Mouse (Mus musculus) spleen, adult 12 weeks (tissue): Measurements from ENCODE around the gene Sema3c.

Experiments used
- DNase-seq: peaks from one replicate; pipeline ENCODE4 v3.0.0; 2022; ENCODE audit warnings: low spot score

The Sema3c gene

GRCm38 (mm10) chr5:17648865-17649542 is 74.9 kb downstream of the Sema3c start:
- DNase-seq, result no peak

DNA sequence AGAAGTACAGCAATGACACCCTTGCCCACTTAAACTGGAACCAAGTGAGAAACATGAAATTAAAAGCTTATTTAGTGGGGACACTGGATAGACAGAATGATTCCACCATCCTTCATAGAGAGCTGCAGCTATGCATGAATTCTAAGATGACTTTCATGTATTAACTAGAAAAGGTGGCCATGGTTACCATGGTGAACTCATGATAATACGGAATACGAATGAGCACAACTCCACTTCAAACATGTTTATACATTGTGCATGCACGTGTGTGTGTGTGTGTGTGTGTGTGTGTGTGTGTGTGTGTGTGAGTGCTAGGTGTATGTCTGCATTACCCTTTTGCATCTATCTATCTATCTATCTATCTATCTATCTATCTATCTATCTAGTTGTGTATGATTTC is 87.1 kb downstream of the Sema3c start:
- DNase-seq, result no peak

GRCm38 (mm10) chr5:17671356-17671755 is 97.3 kb downstream of the Sema3c start:
- no peak for DNase-seq

- DNase-seq, result no peak
These were observed 106.8 kb downstream of the Sema3c start for GRCm38 (mm10) chr5:17680862-17681261.

DNA sequence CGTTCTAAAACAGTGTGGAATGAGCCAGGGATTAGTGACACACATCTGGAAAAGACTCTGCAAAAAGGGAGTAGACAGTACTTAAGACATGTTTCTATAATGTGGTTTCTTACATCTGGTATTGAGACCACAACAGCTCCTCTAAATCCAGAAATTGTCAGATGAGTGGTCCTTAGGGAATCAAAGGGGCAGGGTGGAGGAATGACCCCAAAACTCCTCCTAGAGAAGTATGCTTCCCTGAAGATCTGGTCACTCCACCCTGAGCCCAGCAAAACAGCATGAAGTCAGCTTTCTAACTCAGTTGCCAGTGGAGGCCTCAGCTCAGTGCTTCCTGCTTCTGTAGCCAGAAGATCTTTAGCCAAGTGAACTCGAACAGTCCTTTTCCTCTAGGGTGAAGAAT is 115.0 kb downstream of the Sema3c start:
- DNase-seq, result no peak

- DNase-seq, result no peak
These were observed 115.5 kb downstream of the Sema3c start for GRCm38 (mm10) chr5:17689604-17690003.

DNA sequence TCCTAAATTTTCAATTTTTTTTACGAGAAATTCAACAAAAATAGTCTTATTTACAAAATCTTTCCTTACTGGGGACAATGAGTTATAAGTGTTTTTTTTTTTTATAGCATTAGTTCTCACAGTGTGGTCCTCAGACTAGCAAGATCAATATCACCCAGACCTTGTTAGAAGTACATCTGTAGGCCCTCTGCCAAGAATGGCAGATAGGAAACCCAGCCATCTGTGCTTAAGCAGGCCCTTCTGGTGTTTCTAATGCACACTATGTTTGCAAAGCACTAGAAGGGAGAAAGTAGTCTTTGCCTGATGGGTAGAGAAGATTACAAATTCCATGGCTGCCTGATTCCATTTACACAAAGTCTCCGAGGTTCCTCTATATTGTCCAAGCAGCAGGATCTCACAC is 121.3 kb downstream of the Sema3c start:
- no peak for DNase-seq

- no peak for DNase-seq
These were observed 124.8 kb downstream of the Sema3c start for GRCm38 (mm10) chr5:17698905-17699304.

DNA sequence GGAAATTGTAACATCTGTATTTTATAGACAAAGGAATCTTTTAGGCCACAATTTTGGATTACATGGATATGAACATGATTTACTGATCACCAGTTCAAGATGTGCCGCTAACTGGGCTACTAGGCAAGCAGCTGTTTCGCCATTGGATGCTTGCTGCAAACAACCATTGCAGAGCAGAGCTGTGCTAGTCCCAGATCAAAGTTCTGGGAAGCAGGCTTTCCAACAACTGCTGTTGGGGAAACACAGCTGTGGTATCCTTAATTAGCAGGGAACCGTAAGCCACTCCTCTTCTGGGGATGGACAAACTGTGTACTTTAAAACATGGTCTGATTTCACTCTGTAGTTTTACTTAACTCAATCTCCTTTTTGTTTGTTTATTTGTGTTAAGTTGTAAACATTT is 130.1 kb downstream of the Sema3c start:
- DNase-seq, result no peak

DNA sequence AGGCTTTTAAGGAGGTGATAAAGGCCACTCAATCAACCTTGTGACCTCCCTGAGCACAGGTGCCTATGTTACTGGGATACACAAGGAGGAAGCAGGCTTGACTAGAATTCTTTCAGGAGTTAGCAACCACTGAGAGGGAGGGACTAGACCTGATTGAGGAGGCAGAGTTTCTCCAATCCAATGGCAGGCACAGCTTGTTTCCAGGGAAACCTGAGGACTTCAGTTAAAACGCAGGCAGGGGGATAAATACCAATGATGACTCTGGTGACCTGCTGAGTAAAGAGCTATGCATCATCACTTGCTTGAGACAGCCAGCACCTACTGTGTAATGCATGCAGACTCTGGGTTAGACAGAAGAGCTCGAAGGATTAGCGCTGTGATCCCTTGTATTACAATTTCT is 133.0 kb downstream of the Sema3c start:
- no peak for DNase-seq

DNA sequence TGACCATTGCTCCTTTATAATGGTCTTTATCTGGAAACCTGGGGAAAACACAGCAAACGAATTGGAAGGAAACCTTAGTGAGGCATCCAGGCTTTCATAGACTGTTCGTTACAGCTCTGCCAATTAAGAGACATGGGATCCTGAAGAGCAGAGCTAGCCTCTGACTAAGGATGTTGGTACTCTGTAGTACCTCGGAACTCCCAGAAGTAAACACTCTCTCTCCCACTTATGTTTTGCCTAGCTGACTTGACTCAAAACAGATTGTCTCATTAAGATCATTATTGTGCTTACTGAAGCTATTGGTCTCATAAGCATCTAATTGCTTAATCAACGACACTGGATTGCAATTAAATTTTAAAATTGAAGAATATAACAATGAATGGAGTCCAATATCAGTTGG is 138.3 kb downstream of the Sema3c start:
- no peak for DNase-seq

- DNase-seq, result no peak
These were observed 141.1 kb downstream of the Sema3c start for GRCm38 (mm10) chr5:17715206-17715605.

DNA sequence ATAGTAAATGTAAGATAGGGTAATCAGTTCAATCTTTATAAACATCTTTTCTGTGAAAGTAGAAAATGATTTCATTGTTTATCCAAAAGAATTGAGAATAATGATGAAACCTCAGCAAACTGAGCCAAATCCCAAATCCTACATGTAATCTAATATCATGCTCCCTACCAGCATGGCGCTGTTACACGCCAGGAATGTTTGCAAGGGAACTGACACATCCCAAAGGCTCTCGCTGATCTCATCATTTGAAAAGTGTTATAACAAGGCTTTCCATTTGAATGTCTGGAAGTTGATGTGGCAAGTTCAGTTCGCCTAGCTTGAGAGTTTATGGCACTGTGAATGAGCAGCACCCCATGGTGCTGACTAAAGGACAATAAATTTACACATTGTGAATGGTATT is 145.9 kb downstream of the Sema3c start:
- DNase-seq, result no peak

DNA sequence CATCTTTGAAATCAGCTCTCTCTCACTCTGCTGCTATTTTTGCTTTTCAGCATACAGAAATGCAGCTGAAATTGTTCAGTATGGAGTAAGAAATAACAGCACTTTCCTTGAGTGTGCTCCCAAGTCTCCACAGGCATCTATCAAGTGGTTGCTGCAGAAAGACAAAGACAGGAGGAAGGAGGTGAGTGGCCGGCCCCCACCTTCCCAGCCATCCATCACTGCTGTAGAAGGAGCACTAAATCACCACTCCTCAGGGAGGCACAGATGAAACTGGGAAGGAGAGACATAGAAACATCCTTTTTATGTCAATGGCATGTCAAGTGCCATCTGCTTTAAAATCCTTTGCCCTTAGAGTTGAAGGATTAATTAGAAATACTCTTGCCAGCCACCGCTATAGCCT is 149.9 kb downstream of the Sema3c start:
- DNase-seq, result no peak

- no peak for DNase-seq
These were observed 154.0 kb downstream of the Sema3c start for GRCm38 (mm10) chr5:17728047-17728446.

- no peak for DNase-seq
These were observed 165.7 kb downstream of the Sema3c start for GRCm38 (mm10) chr5:17739805-17740204.

DNA sequence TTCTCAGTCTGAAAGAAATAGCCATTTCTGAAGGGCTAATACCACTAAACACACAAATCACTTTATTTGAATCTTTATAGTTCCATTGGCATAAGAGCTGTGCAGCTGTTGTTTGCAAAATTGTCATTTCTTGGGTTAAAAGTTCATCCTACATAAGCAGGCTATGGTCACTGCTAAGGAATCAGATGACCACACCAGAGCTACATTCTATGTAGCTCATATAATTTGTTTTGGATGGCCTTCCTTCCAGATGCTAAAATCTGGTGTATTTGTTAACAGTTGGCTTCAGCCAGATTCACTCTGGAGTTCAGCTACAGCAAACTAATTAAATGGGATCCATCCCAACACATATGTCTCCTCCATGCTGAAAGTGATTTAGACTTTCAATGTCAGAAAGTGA is 172.4 kb downstream of the Sema3c start:
- no peak for DNase-seq

GRCm38 (mm10) chr5:17747143-17747542 is 173.1 kb downstream of the Sema3c start:
- no peak for DNase-seq

DNA sequence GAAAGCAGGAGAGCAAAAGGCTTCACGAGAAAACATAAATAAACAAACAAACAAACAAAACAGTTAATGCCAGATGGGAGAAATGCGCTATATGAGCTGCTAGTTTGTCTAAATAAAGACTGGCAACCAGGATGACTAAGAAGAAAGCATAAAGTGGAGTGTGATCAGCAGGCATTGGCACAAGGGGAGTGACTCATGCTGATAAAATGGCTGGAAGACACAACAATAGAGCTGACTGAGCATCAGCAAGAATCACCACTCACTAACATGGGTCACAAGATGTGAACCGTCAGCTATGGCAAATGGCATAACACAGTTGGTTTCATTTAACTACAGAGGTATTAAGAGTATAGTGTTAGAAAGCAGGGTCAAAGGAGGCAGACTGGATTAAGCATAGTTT is 174.2 kb downstream of the Sema3c start:
- DNase-seq, result no peak

DNA sequence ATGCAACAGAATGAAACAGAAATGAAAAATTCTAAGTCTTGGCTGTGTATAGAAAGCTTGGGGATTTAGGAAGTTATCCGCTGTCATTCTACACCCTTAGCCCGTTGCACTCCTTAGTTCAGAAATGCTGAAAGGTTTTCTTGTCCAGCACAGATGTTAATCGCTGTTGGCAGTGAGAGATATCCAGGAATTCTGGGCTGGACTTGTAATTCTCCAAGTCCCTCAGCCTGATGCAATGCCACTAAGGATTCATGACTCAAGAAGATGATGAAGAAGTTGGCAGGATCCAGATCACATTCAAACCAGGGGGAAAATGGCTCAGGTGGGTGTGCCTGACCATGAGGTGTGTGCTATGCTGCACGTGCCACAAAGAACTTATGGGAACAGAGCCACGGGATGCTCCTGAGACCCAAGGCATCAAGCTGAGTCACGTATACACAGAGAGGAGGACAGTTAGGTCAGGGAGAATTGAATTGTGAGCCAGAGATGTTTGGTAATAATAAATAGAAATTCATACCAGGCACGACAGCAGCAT is 179.5 kb downstream of the Sema3c start:
- no peak for DNase-seq

- no peak for DNase-seq
These were observed 192.1 kb downstream of the Sema3c start for GRCm38 (mm10) chr5:17766006-17766677.

- no peak for DNase-seq
These were observed 196.2 kb downstream of the Sema3c start for GRCm38 (mm10) chr5:17770328-17770727.

- DNase-seq, result no peak
These were observed 202.5 kb downstream of the Sema3c start for GRCm38 (mm10) chr5:17776571-17776970.
